Mouse (Mus musculus): ENCODE results near the gene Psmb9. TPM values are rescaled to one million over a fixed set of nuclear protein-coding genes. Genes with fewer than 3 reads are reported as not detected.

The Psmb9 gene
- polyA plus RNA-seq, 1 experiment from 2014 or later: 0.59 TPM

- no peak for ATAC-seq (ENCODE audit: insufficient number of reproducible peaks, low FRiP score)
- peaks cover 6% of the 10 kb centered on the region for H3K9me3 ChIP-seq (replicated peaks)
- 82% methylated on average over 5 of the region's 5 CpGs for WGBS
Measured at GRCm38 (mm10) chr17:34217986-34218385, 30.4 kb upstream of the Psmb9 start.

GRCm38 (mm10) chr17:34217216-34217928 is 29.8 kb upstream of the Psmb9 start:
- 80% methylated on average over 8 of the region's 8 CpGs for WGBS
- H3K27me3 ChIP-seq (replicated peaks): peaks cover 44% of the 10 kb centered on the region
- no peaks in the 10 kb centered on the region for H3K36me3 ChIP-seq
- no peak overlapping the region for H3K4me2 ChIP-seq
- H3K4me1 ChIP-seq (replicated peaks): no peaks in the 10 kb centered on the region
- no peak overlapping the region for H3K27ac ChIP-seq (ENCODE audit: poor library complexity, severe bottlenecking)
- no peak for ATAC-seq (ENCODE audit: insufficient number of reproducible peaks, low FRiP score)
- H3K4me3 ChIP-seq: no peak overlapping the region
- H3K9me3 ChIP-seq (replicated peaks): peaks cover 6% of the 10 kb centered on the region
- H3K9ac ChIP-seq: no peak overlapping the region

More at GRCm38 (mm10) chr17:34217986-34218385, 30.4 kb upstream of the Psmb9 start:
- Histone ChIP-seq H3K9ac (no peak overlapping the region), H3K27me3 (replicated peaks) (peaks cover 38% of the 10 kb centered on the region), H3K4me1 (replicated peaks) (no peaks in the 10 kb centered on the region), H3K4me2 (no peak overlapping the region), H3K27ac (ENCODE audit: poor library complexity, severe bottlenecking) (no peak overlapping the region), H3K36me3 (no peaks in the 10 kb centered on the region), H3K4me3 (no peak overlapping the region)

GRCm38 (mm10) chr17:34215176-34215575 is 27.6 kb upstream of the Psmb9 start:
- H3K4me2 ChIP-seq: no peak overlapping the region
- 81% methylated on average over 12 of the region's 12 CpGs for WGBS
- no peaks in the 10 kb centered on the region for H3K4me1 ChIP-seq (replicated peaks)
- H3K9ac ChIP-seq: no peak overlapping the region
- H3K36me3 ChIP-seq: no peaks in the 10 kb centered on the region
- H3K9me3 ChIP-seq (replicated peaks): peaks cover 6% of the 10 kb centered on the region
- H3K27me3 ChIP-seq (replicated peaks): peaks cover 66% of the 10 kb centered on the region
- no peak overlapping the region for H3K4me3 ChIP-seq
- no peak for ATAC-seq (ENCODE audit: insufficient number of reproducible peaks, low FRiP score)
- H3K27ac ChIP-seq (ENCODE audit: poor library complexity, severe bottlenecking): no peak overlapping the region

GRCm38 (mm10) chr17:34213936-34214335 is 26.4 kb upstream of the Psmb9 start:
- no peak for ATAC-seq (ENCODE audit: insufficient number of reproducible peaks, low FRiP score)
- no peak overlapping the region for H3K9ac ChIP-seq
- peaks cover 78% of the 10 kb centered on the region for H3K27me3 ChIP-seq (replicated peaks)
- H3K36me3 ChIP-seq: no peaks in the 10 kb centered on the region
- 48% methylated on average over 21 of the region's 21 CpGs for WGBS
- H3K27ac ChIP-seq (ENCODE audit: poor library complexity, severe bottlenecking): no peak overlapping the region
- no peaks in the 10 kb centered on the region for H3K4me1 ChIP-seq (replicated peaks)
- H3K9me3 ChIP-seq (replicated peaks): peaks cover 9% of the 10 kb centered on the region
- no peak overlapping the region for H3K4me3 ChIP-seq
- no peak overlapping the region for H3K4me2 ChIP-seq

GRCm38 (mm10) chr17:34211746-34212365 is 24.3 kb upstream of the Psmb9 start:
- Histone ChIP-seq H3K27ac (ENCODE audit: poor library complexity, severe bottlenecking) (no peak overlapping the region), H3K9ac (no peak overlapping the region), H3K4me3 (no peak overlapping the region), H3K4me1 (replicated peaks) (no peaks in the 10 kb centered on the region), H3K4me2 (no peak overlapping the region), H3K36me3 (no peaks in the 10 kb centered on the region), H3K27me3 (replicated peaks) (peaks cover 87% of the 10 kb centered on the region), H3K9me3 (replicated peaks) (peaks cover 6% of the 10 kb centered on the region; the same call in 1 of the 2 replicates)
- 29% methylated on average over 23 of the region's 23 CpGs for WGBS
- ATAC-seq (ENCODE audit: insufficient number of reproducible peaks, low FRiP score): no peak

- Histone ChIP-seq H3K9ac (no peak overlapping the region), H3K27ac (ENCODE audit: poor library complexity, severe bottlenecking) (no peak overlapping the region), H3K4me2 (no peak overlapping the region), H3K27me3 (replicated peaks) (peaks cover 92% of the 10 kb centered on the region), H3K9me3 (replicated peaks) (peaks cover 6% of the 10 kb centered on the region; the same call in 1 of the 2 replicates), H3K4me3 (no peak overlapping the region), H3K36me3 (no peaks in the 10 kb centered on the region), H3K4me1 (replicated peaks) (0 out of 2 replicates have a peak, but pooled peaks cover under 1% of the 10 kb centered on the region)
- 57% methylated on average over 3 of the region's 3 CpGs for WGBS
- no peak for ATAC-seq (ENCODE audit: insufficient number of reproducible peaks, low FRiP score)
Measured at GRCm38 (mm10) chr17:34210599-34210998, 23.0 kb upstream of the Psmb9 start.

GRCm38 (mm10) chr17:34209680-34210079 is 22.1 kb upstream of the Psmb9 start:
- H3K9ac ChIP-seq: no peak overlapping the region
- H3K27me3 ChIP-seq (replicated peaks): peaks cover 92% of the 10 kb centered on the region
- peaks cover 6% of the 10 kb centered on the region; the same call in 1 of the 2 replicates for H3K9me3 ChIP-seq (replicated peaks)
- H3K4me3 ChIP-seq: no peak overlapping the region
- ATAC-seq (ENCODE audit: insufficient number of reproducible peaks, low FRiP score): no peak
- no peak overlapping the region for H3K27ac ChIP-seq (ENCODE audit: poor library complexity, severe bottlenecking)
- WGBS: 47% methylated on average over 3 of the region's 3 CpGs
- H3K4me1 ChIP-seq (replicated peaks): peaks cover 10% of the 10 kb centered on the region
- no peaks in the 10 kb centered on the region for H3K36me3 ChIP-seq
- no peak overlapping the region for H3K4me2 ChIP-seq

- Histone ChIP-seq H3K27me3 (replicated peaks) (peaks cover 87% of the 10 kb centered on the region), H3K9me3 (replicated peaks) (peaks cover 6% of the 10 kb centered on the region; the same call in 1 of the 2 replicates), H3K4me1 (replicated peaks) (peaks cover 11% of the 10 kb centered on the region), H3K9ac (no peak overlapping the region), H3K4me2 (no peak overlapping the region), H3K4me3 (no peak overlapping the region), H3K27ac (ENCODE audit: poor library complexity, severe bottlenecking) (no peak overlapping the region), H3K36me3 (no peaks in the 10 kb centered on the region)
- no peak for ATAC-seq (ENCODE audit: insufficient number of reproducible peaks, low FRiP score)
- WGBS: 15% methylated on average over 10 of the region's 10 CpGs
Measured at GRCm38 (mm10) chr17:34208421-34208820, 20.9 kb upstream of the Psmb9 start.

GRCm38 (mm10) chr17:34207866-34208265 is 20.3 kb upstream of the Psmb9 start:
- Histone ChIP-seq H3K4me1 (replicated peaks) (peaks cover 11% of the 10 kb centered on the region), H3K4me3 (no peak overlapping the region), H3K4me2 (no peak overlapping the region), H3K36me3 (no peaks in the 10 kb centered on the region), H3K27me3 (replicated peaks) (peaks cover 87% of the 10 kb centered on the region), H3K9ac (no peak overlapping the region), H3K27ac (ENCODE audit: poor library complexity, severe bottlenecking) (no peak overlapping the region), H3K9me3 (replicated peaks) (peaks cover 6% of the 10 kb centered on the region; the same call in 1 of the 2 replicates)
- 94% methylated on average over 9 of the region's 9 CpGs for WGBS
- ATAC-seq (ENCODE audit: insufficient number of reproducible peaks, low FRiP score): no peak

GRCm38 (mm10) chr17:34207456-34207855 is 19.9 kb upstream of the Psmb9 start:
- H3K27me3 ChIP-seq (replicated peaks): peaks cover 86% of the 10 kb centered on the region
- no peaks in the 10 kb centered on the region for H3K36me3 ChIP-seq
- peaks cover 11% of the 10 kb centered on the region for H3K4me1 ChIP-seq (replicated peaks)
- no peak overlapping the region for H3K4me2 ChIP-seq
- H3K4me3 ChIP-seq: no peak overlapping the region
- no peak for ATAC-seq (ENCODE audit: insufficient number of reproducible peaks, low FRiP score)
- H3K9me3 ChIP-seq (replicated peaks): peaks cover 6% of the 10 kb centered on the region; the same call in 1 of the 2 replicates
- WGBS: 54% methylated on average over 3 of the region's 3 CpGs
- no peak overlapping the region for H3K27ac ChIP-seq (ENCODE audit: poor library complexity, severe bottlenecking)
- H3K9ac ChIP-seq: no peak overlapping the region

GRCm38 (mm10) chr17:34206731-34207130 is 19.2 kb upstream of the Psmb9 start:
- H3K27me3 ChIP-seq (replicated peaks): peaks cover 81% of the 10 kb centered on the region
- 84% methylated on average over 5 of the region's 5 CpGs for WGBS
- peaks cover 11% of the 10 kb centered on the region for H3K4me1 ChIP-seq (replicated peaks)
- H3K9me3 ChIP-seq (replicated peaks): peaks cover 6% of the 10 kb centered on the region; the same call in 1 of the 2 replicates
- H3K4me2 ChIP-seq: no peak overlapping the region
- no peak overlapping the region for H3K27ac ChIP-seq (ENCODE audit: poor library complexity, severe bottlenecking)
- no peak for ATAC-seq (ENCODE audit: insufficient number of reproducible peaks, low FRiP score)
- no peak overlapping the region for H3K9ac ChIP-seq
- no peaks in the 10 kb centered on the region for H3K36me3 ChIP-seq
- no peak overlapping the region for H3K4me3 ChIP-seq

Data from heart, embryonic 12.5 days (tissue).